Mouse (Mus musculus) liver, postnatal 0 days (tissue): ENCODE data around the gene Trpv2.

Source experiments
- CTCF ChIP-seq: sonication (generic); IDR thresholded peaks from 2 replicates; pipeline ENCODE4 v1.5.1; 2016; ENCODE audit warnings: antibody characterized with exemption, low read depth
- EP300 ChIP-seq: IDR thresholded peaks from 2 replicates; pipeline ENCODE4 v1.6.1; 2016; ENCODE audit warnings: antibody characterized with exemption, low read depth, mild to moderate bottlenecking

- TF ChIP-seq CTCF (no peak), EP300 (no peak)
Measured at GRCm38 (mm10) chr11:62555896-62556412, 18.3 kb upstream of the Trpv2 start.
